Mouse (Mus musculus): Measurements from ENCODE around the gene Slc9a6.

Slc9a6 gene

GRCm38 (mm10) chrX:56609623-56610317 lies at the start of gene Slc9a6:
Gene Slc9a6 (plus strand): TSS chrX:56609757.
- DNase-seq (ENCODE audit: low read depth, low spot score), result peak; percentile 89

- peak; percentile 34 for DNase-seq (ENCODE audit: low read depth, low spot score)
These were observed 37.1 kb upstream of the Slc9a6 start for GRCm38 (mm10) chrX:56572465-56572864.

GRCm38 (mm10) chrX:56578200-56578599 lies 31.4 kb upstream of the Slc9a6 start:
- no peak for DNase-seq (ENCODE audit: low read depth, low spot score)

GRCm38 (mm10) chrX:56597219-56597886 lies 12.2 kb upstream of the Slc9a6 start:
- DNase-seq (ENCODE audit: low read depth, low spot score), result no peak

- DNase-seq (ENCODE audit: low read depth, low spot score), result peak; percentile 94
These were observed 11.5 kb upstream of the Slc9a6 start, which contains the start of gene Mmgt1 for GRCm38 (mm10) chrX:56597887-56598640. Gene Mmgt1 (minus strand): TSS chrX:56598069.

GRCm38 (mm10) chrX:56606536-56606935 lies 3.0 kb upstream of the Slc9a6 start:
- no peak for DNase-seq (ENCODE audit: low read depth, low spot score)

GRCm38 (mm10) chrX:56607032-56607710 lies 2.4 kb upstream of the Slc9a6 start:
- peak; percentile 25 for DNase-seq (ENCODE audit: low read depth, low spot score)

GRCm38 (mm10) chrX:56609285-56609622 lies 303 bp upstream of the Slc9a6 start:
- no peak for DNase-seq (ENCODE audit: low read depth, low spot score)

- no peak for DNase-seq (ENCODE audit: low read depth, low spot score)
These were observed 749 bp downstream of the Slc9a6 start for GRCm38 (mm10) chrX:56610318-56610694.

- no peak for DNase-seq (ENCODE audit: low read depth, low spot score)
These were observed 5.7 kb downstream of the Slc9a6 start for GRCm38 (mm10) chrX:56615236-56615635.

GRCm38 (mm10) chrX:56636185-56636584 lies 26.6 kb downstream of the Slc9a6 start:
- DNase-seq (ENCODE audit: low read depth, low spot score), result no peak

GRCm38 (mm10) chrX:56640066-56640465 lies 30.5 kb downstream of the Slc9a6 start:
- no peak for DNase-seq (ENCODE audit: low read depth, low spot score)

GRCm38 (mm10) chrX:56649549-56650354 lies 40.2 kb downstream of the Slc9a6 start:
- DNase-seq (ENCODE audit: low read depth, low spot score), result no peak

GRCm38 (mm10) chrX:56650355-56650652 lies 40.7 kb downstream of the Slc9a6 start:
- no peak for DNase-seq (ENCODE audit: low read depth, low spot score)

- DNase-seq (ENCODE audit: low read depth, low spot score), result no peak
These were observed 41.3 kb downstream of the Slc9a6 start for GRCm38 (mm10) chrX:56650885-56651284.

GRCm38 (mm10) chrX:56651738-56652137 lies 42.2 kb downstream of the Slc9a6 start:
- DNase-seq (ENCODE audit: low read depth, low spot score), result no peak

GRCm38 (mm10) chrX:56655686-56656085 lies 46.1 kb downstream of the Slc9a6 start:
- no peak for DNase-seq (ENCODE audit: low read depth, low spot score)

GRCm38 (mm10) chrX:56659286-56659685 lies 49.7 kb downstream of the Slc9a6 start:
- no peak for DNase-seq (ENCODE audit: low read depth, low spot score)

- DNase-seq (ENCODE audit: low read depth, low spot score), result no peak
These were observed 51.6 kb downstream of the Slc9a6 start for GRCm38 (mm10) chrX:56661143-56661542.

- no peak for DNase-seq (ENCODE audit: low read depth, low spot score)
These were observed 52.8 kb downstream of the Slc9a6 start for GRCm38 (mm10) chrX:56662316-56662715.

GRCm38 (mm10) chrX:56663377-56663776 lies 53.8 kb downstream of the Slc9a6 start:
- DNase-seq (ENCODE audit: low read depth, low spot score), result no peak
